Mouse (Mus musculus) stomach, postnatal 0 days (tissue): ENCODE data around the gene Lilr4b. TPM values are rescaled to one million over a fixed set of nuclear protein-coding genes. Genes with fewer than 3 reads are reported as not detected.
"Not testable (repeated sequence)": the region's sequence is repeated elsewhere in the genome, so short reads cannot be mapped to it uniquely, and the experiment has no call there.

Source experiments
- ATAC-seq: fragments of 200-750 bp; cut with Nextera tagmentation; 2 replicates; pipeline ENCODE4 v1.8.0; 2017; ENCODE audit not compliant: low FRiP score, low TSS enrichment
- DNase-seq: peaks from one replicate; pipeline ENCODE4 v3.0.0-alpha.2; 2016; ENCODE audit warnings: low spot score
- H3K27ac ChIP-seq: fragments of 300-500 bp; sonication (generic); replicated peaks from 2 replicates; pipeline ENCODE4 v1.5.1; 2014; ENCODE audit warnings: mild to moderate bottlenecking, control low read depth
- H3K27me3 ChIP-seq: fragments of 300-500 bp; sonication (generic); 2 replicates; pipeline ENCODE4 v1.6.1; 2014; ENCODE audit warnings: low read length; ENCODE audit not compliant: control insufficient read depth, insufficient read depth
- H3K36me3 ChIP-seq: fragments of 300-500 bp; sonication (generic); 2 replicates; pipeline ENCODE4 v1.6.1; 2014; ENCODE audit warnings: low read length, mixed read lengths; ENCODE audit not compliant: control insufficient read depth, insufficient read depth
- H3K4me1 ChIP-seq: fragments of 300-500 bp; sonication (generic); replicated peaks from 2 replicates; pipeline ENCODE4 v1.6.1; 2014; ENCODE audit warnings: antibody characterized with exemption; ENCODE audit not compliant: control insufficient read depth, insufficient read depth
- H3K4me2 ChIP-seq: fragments of 300-500 bp; sonication (generic); replicated peaks from 2 replicates; pipeline ENCODE4 v1.6.1; 2014; ENCODE audit warnings: low read depth, mild to moderate bottlenecking, control low read depth, moderate library complexity
- H3K4me3 ChIP-seq: fragments of 300-500 bp; sonication (generic); 2 replicates; pipeline ENCODE4 v1.5.1; 2014; ENCODE audit warnings: low read depth, low read length, control low read depth
- H3K9ac ChIP-seq: fragments of 300-500 bp; sonication (generic); 2 replicates; pipeline ENCODE4 v1.6.1; 2014; ENCODE audit warnings: mild to moderate bottlenecking, low read length, control low read depth, mixed read lengths
- H3K9me3 ChIP-seq: fragments of 300-500 bp; sonication (generic); 2 replicates; pipeline ENCODE4 v1.6.1; 2016; ENCODE audit warnings: low read length; ENCODE audit not compliant: control insufficient read depth
- CTCF ChIP-seq: IDR thresholded peaks from 2 replicates; pipeline ENCODE4 v1.5.1; 2016; ENCODE audit warnings: antibody characterized with exemption, low read depth, mild to moderate bottlenecking, moderate library complexity
- EP300 ChIP-seq: optimal IDR thresholded peaks from 2 replicates; pipeline ENCODE3; 2016; ENCODE audit warnings: antibody characterized with exemption
- WGBS: fragments of 180-500 bp; shearing (Covaris S2); extraction: QIAGEN DNeasy Blood & Tissue Kit; methylation state at CpG from one replicate; pipeline ENCODE4 v1.1.7; 2014; 5-methylcytosine and 5-hydroxymethylcytosine counted together
- polyA plus RNA-seq: library from polyadenylated mRNA; unstranded; fragments of >200 nt; fragmentation: Nextera tagmentation; extraction: Ambion mirVana; gene quantifications from 2 replicates; pipeline ENCODE4 v1.2.1, GENCODE M21; 2015

Gene Lilr4b
- polyA plus RNA-seq, 1 experiment from 2014 or later = 0.45 TPM

DNA sequence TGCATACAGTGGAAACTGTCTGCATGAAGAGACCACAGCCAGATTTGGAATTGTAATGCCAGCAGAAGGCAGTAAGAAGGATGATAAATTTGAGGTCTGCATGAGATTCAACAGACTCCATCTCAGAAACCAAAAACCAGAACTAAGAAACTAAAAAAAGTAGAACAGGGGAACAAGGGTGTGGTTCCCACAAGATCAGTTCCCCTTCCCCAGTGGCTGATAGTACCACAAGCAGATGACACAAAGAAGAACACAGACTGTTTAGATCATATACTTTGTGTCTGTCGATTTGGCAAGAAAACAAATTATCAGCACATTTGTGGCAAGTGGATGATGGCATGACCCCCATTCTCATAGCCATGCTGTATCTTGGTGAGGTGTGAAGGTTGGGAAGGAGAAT lies 24.7 kb upstream of the Lilr4b start:
- Histone ChIP-seq H3K4me3 (no peak overlapping the region), H3K36me3 (no peaks in the 10 kb centered on the region), H3K4me2 (no peak overlapping the region), H3K4me1 (no peaks in the 10 kb centered on the region), H3K9me3 (no peaks in the 10 kb centered on the region), H3K27ac (no peak overlapping the region), H3K9ac (no peak overlapping the region), H3K27me3 (no peaks in the 10 kb centered on the region)
- TF ChIP-seq CTCF (no peak), EP300 (no peak)
- 79% methylated on average over 1 of the region's 1 CpGs for WGBS
- ATAC-seq (no peak), DNase-seq (no peak)

DNA sequence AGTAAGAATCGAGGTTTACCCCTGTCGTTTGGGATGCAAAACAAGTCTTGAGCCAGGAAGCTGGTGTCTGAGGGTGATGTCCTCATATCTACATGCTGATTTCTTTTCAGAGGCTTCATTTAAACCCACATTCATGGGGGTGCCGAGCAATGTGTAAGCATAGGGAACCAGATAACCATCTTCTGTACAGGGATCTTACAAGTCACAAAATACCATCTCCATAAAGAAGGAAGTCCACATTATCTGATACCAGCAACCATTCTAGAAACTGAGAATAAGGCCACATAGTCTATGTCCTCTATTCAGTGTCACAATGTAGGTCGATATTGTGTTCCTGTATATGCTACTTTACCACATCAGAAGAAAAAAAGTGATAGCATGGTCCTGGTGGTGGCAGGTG lies 24.1 kb upstream of the Lilr4b start:
- Histone ChIP-seq H3K36me3 (no peaks in the 10 kb centered on the region), H3K27me3 (no peaks in the 10 kb centered on the region), H3K4me2 (no peak overlapping the region), H3K4me1 (no peaks in the 10 kb centered on the region), H3K9me3 (no peaks in the 10 kb centered on the region), H3K9ac (no peak overlapping the region), H3K27ac (no peak overlapping the region), H3K4me3 (no peak overlapping the region)
- WGBS = 72% methylated on average over 4 of the region's 4 CpGs
- DNase-seq (no peak), ATAC-seq (no peak)
- TF ChIP-seq CTCF (no peak), EP300 (no peak)

DNA sequence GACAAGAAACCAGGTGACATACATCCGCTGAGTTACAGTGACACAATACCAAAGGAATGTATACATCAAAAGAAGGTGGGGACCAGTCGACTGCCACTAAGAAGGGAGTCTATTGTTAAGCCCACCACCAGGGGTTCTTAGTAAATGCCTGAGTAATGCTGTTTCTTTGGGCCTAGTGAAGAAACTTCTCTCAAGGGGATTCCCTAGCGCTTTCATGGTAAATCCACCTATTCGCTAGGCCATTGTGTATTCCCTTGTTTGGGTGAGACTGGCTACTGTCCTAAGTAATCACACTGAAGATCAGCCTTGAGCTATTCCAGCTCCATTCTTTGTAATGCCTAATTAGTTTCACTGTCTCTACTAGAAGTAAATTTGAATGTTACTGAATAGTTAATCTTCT lies 16.6 kb upstream of the Lilr4b start:
- H3K4me3 ChIP-seq, H3K27me3 ChIP-seq, ATAC-seq, H3K36me3 ChIP-seq, H3K27ac ChIP-seq, H3K4me2 ChIP-seq, H3K9me3 ChIP-seq, H3K4me1 ChIP-seq, DNase-seq, H3K9ac ChIP-seq: not testable (repeated sequence)
- WGBS = 48% methylated on average over 4 of the region's 4 CpGs

DNA sequence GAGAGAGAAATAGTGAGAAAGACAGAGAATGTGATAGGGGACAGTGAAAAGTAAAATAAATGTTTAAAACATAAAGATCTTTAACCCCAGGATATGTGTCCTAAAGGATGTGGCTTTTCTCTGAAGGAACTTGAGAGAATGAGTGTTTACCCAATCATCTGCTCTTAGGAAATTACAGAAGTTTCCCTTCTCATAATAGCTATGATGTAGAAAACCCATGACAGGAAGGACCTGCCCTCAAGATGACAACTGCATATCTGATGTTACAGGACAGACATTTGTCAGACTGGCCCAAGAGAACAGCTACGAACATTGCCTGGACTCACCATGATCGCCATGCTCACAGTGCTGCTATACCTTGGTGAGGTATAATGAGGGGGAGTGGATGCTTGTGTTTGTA lies 10.3 kb downstream of the Lilr4b start, which contains the start of gene Lilrb4a:
Gene Lilrb4a, plus strand, starts transcription at position 266 of the 400 bp plus-strand sequence.
- not testable (repeated sequence) for H3K9ac ChIP-seq, ATAC-seq, H3K9me3 ChIP-seq, H3K4me3 ChIP-seq, DNase-seq, H3K4me1 ChIP-seq, H3K36me3 ChIP-seq, H3K27ac ChIP-seq, H3K4me2 ChIP-seq, H3K27me3 ChIP-seq
- WGBS = no CpG with 5 or more reads among the region's 2 CpGs

DNA sequence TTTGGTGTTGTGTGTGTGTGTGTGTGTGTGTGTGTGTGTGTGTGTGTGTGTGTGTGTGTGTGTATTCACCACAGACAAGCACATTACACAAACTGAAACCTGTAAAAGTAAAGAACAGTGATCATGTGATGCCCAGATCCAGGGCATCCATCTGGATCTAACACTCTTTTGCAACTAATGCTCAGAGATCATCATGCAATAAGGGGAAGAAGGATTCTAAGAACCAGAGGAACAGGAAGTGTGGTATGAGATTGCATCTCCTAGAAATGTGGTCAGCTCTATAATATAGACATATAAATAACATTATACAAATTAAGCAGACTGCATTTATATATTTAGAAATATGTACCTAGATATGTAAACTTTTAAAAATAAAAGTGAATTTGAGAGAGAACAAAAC lies 39.6 kb downstream of the Lilr4b start:
- Histone ChIP-seq H3K4me3 (no peak overlapping the region), H3K4me2 (no peak overlapping the region), H3K9me3 (no peaks in the 10 kb centered on the region), H3K4me1 (no peaks in the 10 kb centered on the region), H3K27me3 (no peaks in the 10 kb centered on the region), H3K36me3 (no peaks in the 10 kb centered on the region), H3K27ac (no peak overlapping the region), H3K9ac (no peak overlapping the region)
- TF ChIP-seq CTCF (no peak), EP300 (no peak)
- ATAC-seq = no peak
- DNase-seq = no peak

DNA sequence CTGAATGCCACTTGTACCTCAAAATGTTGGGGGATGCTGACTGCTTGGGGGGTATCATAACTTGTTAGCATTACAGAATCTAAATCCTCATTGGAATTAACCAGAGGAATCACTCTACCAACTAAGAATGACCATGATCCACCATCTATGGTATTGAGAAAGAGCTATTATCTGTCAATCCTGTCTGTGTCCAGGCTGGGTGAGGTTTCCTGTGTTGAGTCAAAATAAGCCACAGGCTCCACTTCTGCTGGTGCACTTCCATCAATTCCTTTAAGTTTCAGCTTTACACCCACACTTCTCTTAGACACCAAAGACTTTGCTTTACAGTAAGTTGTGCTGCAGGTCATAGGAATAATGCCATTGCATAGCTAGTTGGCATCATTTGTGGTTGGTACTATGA lies 41.0 kb downstream of the Lilr4b start:
- DNase-seq (no peak), ATAC-seq (no peak)
- Histone ChIP-seq H3K27ac (no peak overlapping the region), H3K9me3 (no peaks in the 10 kb centered on the region), H3K4me1 (no peaks in the 10 kb centered on the region), H3K9ac (no peak overlapping the region), H3K27me3 (no peaks in the 10 kb centered on the region), H3K4me2 (no peak overlapping the region), H3K36me3 (no peaks in the 10 kb centered on the region), H3K4me3 (no peak overlapping the region)
- TF ChIP-seq EP300 (no peak), CTCF (no peak)

DNA sequence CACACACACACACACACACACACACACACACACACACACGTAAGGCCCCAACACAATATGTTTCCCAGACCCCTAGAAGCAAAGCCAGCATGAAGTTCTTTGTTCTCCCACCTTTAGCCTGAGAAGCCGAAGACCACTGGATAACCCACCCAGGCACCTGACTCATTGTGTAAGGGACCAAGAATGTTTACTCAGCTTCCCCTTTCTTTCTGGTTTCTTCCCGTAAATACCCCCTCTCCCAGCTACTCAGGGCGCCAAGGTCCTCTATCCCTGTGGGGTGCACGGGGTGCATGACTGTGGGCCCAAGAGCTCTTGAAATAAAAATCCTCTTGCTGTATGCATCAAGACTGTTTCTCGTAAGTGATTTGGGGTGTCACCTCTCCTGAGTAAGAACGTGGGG lies 45.7 kb downstream of the Lilr4b start:
- no peak overlapping the region for H3K9ac ChIP-seq
- no peak overlapping the region for H3K4me2 ChIP-seq
- H3K36me3 ChIP-seq = no peaks in the 10 kb centered on the region
- H3K27ac ChIP-seq = no peak overlapping the region
- no peak overlapping the region for H3K4me3 ChIP-seq
- DNase-seq (no peak), ATAC-seq (no peak)
- TF ChIP-seq EP300 (no peak), CTCF (no peak)
- H3K9me3 ChIP-seq = no peaks in the 10 kb centered on the region
- H3K4me1 ChIP-seq = no peaks in the 10 kb centered on the region
- 61% methylated on average over 7 of the region's 7 CpGs for WGBS
- no peaks in the 10 kb centered on the region for H3K27me3 ChIP-seq
